Mouse (Mus musculus) heart, adult 2 months (tissue): ENCODE measurements around the gene Slc35b1.

Experiments used
- EP300 ChIP-seq: fragments of 200-500 bp; IDR thresholded peaks from 2 replicates; pipeline ENCODE4 v1.6.1; 2011; ENCODE audit warnings: low read depth, low read length, control low read depth; ENCODE audit not compliant: insufficient read depth
- POLR2A ChIP-seq: fragments of 200-500 bp; IDR thresholded peaks from 2 replicates; pipeline ENCODE4 v1.6.1; 2011; ENCODE audit warnings: mild to moderate bottlenecking, low read depth, low read length, control low read depth; ENCODE audit not compliant: insufficient read depth

GRCm38 (mm10) chr11:95378926-95379325 lies 5.6 kb upstream of the Slc35b1 start:
- TF ChIP-seq EP300, result no peak
- no peak for TF ChIP-seq POLR2A
